Mouse (Mus musculus) gastrocnemius, postnatal 36 days (tissue): Measurements from ENCODE around the gene Lax1. TPM values are rescaled to one million over a fixed set of nuclear protein-coding genes. Genes with fewer than 3 reads are reported as not detected.

ENCODE experiments used
- DNase-seq, 2 experiments: peaks; one replicate each; pipeline ENCODE4 v3.0.0; 2022
- intact Hi-C: fragments of 180-260 bp; cut with DNase I; formaldehyde crosslinking; loops from one replicate; pipeline ENCODE4 v1.15.1; 2025
- microRNA-seq, 2 experiments: library from miRNA; unstranded; fragments of <30 nt; microRNA quantifications; one replicate each; pipeline ENCODE4 v1.2.0; 2021
- total RNA-seq, 2 experiments: library from RNA; stranded (reverse); gene quantifications; 2 replicates each; pipeline ENCODE4 v1.2.3; 2021

Gene Lax1
- total RNA-seq, 2 experiments from 2014 or later: not detected

GRCm38 (mm10) chr1:133645652-133646051, 44.3 kb downstream of the Lax1 start:
- intact Hi-C loops: no loop called here
- no peak for DNase-seq

- intact Hi-C loops: no loop called here
- DNase-seq: no peak
Observed at GRCm38 (mm10) chr1:133641163-133641562, 48.7 kb downstream of the Lax1 start.

- intact Hi-C loops: no loop called here
- DNase-seq: no peak
Observed at GRCm38 (mm10) chr1:133638517-133638916, 51.4 kb downstream of the Lax1 start.

GRCm38 (mm10) chr1:133632168-133632567, 57.7 kb downstream of the Lax1 start:
- intact Hi-C loops: loop anchor here (1.0 kb wide), 1 partner anchor 84 kb away; no protein-coding TSS in a partner anchor
- no peak for DNase-seq

Small RNA genes within 50 kb of the gene (microRNA-seq; reads per million reads assigned to microRNA genes)
- 0 to 0.36 reads per million in 2 experiments for gene Mir6903

Other genes with a start within 250 kb of the Lax1 start
- 10 to 100 TPM; 42.6 to 43.8 TPM for gene Snrpe, start 79.8 kb downstream of the Lax1 start, total RNA-seq
- 1 to 10 TPM; 5.1 to 8.2 TPM for gene Zbed6, start 29.2 kb downstream of the Lax1 start, total RNA-seq
- gene Gm38394, start 28.8 kb downstream of the Lax1 start, total RNA-seq: 10 to 100 TPM; 28.4 to 29.1 TPM
- 10 to 100 TPM in 1 of 2 experiments, 1 to 10 TPM in 1; 8.6 to 12.9 TPM for gene Atp2b4, start 110.9 kb upstream of the Lax1 start, total RNA-seq
- gene Optc, start 217.9 kb upstream of the Lax1 start, total RNA-seq: not detected
- 10 to 100 TPM; 16.1 to 19.9 TPM for gene Prelp, start 231.3 kb upstream of the Lax1 start, total RNA-seq